8 mouse cellular contexts compared by ENCODE assay signal in genomic region chr15:18821114-18821756, GRCm38 (mm10). TPM values are rescaled to one million over a fixed set of nuclear protein-coding genes. Genes with fewer than 3 reads are reported as not detected.
DNase-seq lines count a peak whose midpoint lies in the region; ATAC-seq lines count a peak whose summit lies in the region.

No protein-coding gene starts in this region.

- H3K9me3 ChIP-seq in intestine, embryonic 15.5 days = no peaks in the 10 kb centered on the region

- H3K4me1 ChIP-seq in intestine, embryonic 15.5 days (replicated peaks) = no peaks in the 10 kb centered on the region

- H3K4me2 ChIP-seq in intestine, embryonic 15.5 days (replicated peaks) = no peak overlapping the region

- no peak overlapping the region for H3K4me3 ChIP-seq in intestine, embryonic 15.5 days (replicated peaks)

- no peaks in the 10 kb centered on the region for H3K27me3 ChIP-seq in intestine, embryonic 15.5 days (replicated peaks)

- H3K27ac ChIP-seq in intestine, embryonic 15.5 days = no peak overlapping the region

- intact Hi-C loops in left cerebral cortex, postnatal 14 days (cut with DNase I) = loop anchor here (5.0 kb wide), 2 partner anchors 216 to 424 kb away; no protein-coding TSS in a partner anchor

- peak; percentile 69 for DNase-seq in adipocyte (ENCODE audit: low spot score)
- DNase-seq in gastrocnemius, adult 8-10 months (ENCODE audit: low spot score in 2 of 2) = peak; percentile 21 to 47
- DNase-seq in left cerebral cortex, postnatal 14 days (ENCODE audit: low spot score in 2 of 2) = peak; percentile 96 to 97
- DNase-seq in mesoderm, embryonic 11.5 days (ENCODE audit: low read depth, low spot score) = peak; percentile 93
- DNase-seq in right cerebral cortex, postnatal 36 days (ENCODE audit: low spot score in 2 of 2) = peak; percentile 87 to 90
- peak; percentile 54 to 66 for DNase-seq in urinary bladder, postnatal 36 days (ENCODE audit: low spot score in 2 of 2)

- peak; percentile 91 for ATAC-seq in common myeloid progenitor, adult 5-6 weeks (replicated peaks; ENCODE audit: low read depth, poor library complexity, severe bottlenecking)
- peak; percentile 82 for ATAC-seq in intestine, embryonic 15.5 days

- 22% methylated on average over 10 of the region's 10 CpGs for WGBS in intestine, embryonic 15.5 days

- no peak overlapping the region for H3K9ac ChIP-seq in intestine, embryonic 15.5 days

- H3K36me3 ChIP-seq in intestine, embryonic 15.5 days = no peaks in the 10 kb centered on the region

RNA-seq across cellular contexts. Expression of gene Cdh10, which starts 2.5 kb away (rescaled TPM):
- total RNA-seq in common myeloid progenitor, adult 5-6 weeks (2017) = not detected in 2 replicates
- not detected for total RNA-seq in gastrocnemius, adult 8-10 months (2022)
- polyA plus RNA-seq in intestine, embryonic 15.5 days (2015; fragmentation: Nextera tagmentation; extraction: Ambion mirVana) = 1.2 and 2.0 TPM in 2 replicates
- total RNA-seq in left cerebral cortex, postnatal 14 days (2021) = 10 to 100 TPM; 63.5 to 69.4 TPM

Comparison
In these comparisons a context has a peak if more than half of its experiments do, and no peak if none do; other contexts are left out.
1. DNase-seq: peak in every context shown above with its lines; median percentile 96 in left cerebral cortex, postnatal 14 days; 93 in mesoderm, embryonic 11.5 days; 88 in right cerebral cortex, postnatal 36 days; 69 in adipocyte; 60 in urinary bladder, postnatal 36 days; 34 in gastrocnemius, adult 8-10 months.
2. RNA of gene Cdh10, which starts 2.5 kb away (total RNA-seq): 63.5 to 69.4 TPM in left cerebral cortex, postnatal 14 days; not detected in gastrocnemius, adult 8-10 months and not detected in common myeloid progenitor, adult 5-6 weeks; every median in the first group is over 10 times any median in the second.